Mouse (Mus musculus): ENCODE results near the gene Cpt1c. TPM values are rescaled to one million over a fixed set of nuclear protein-coding genes. Genes with fewer than 3 reads are reported as not detected.
A peak's percentile ranks its signal among the peaks of the same experiment; 100 is the strongest.

Gene Cpt1c
- total RNA-seq, 2 experiments from 2014 or later, result not detected

DNA sequence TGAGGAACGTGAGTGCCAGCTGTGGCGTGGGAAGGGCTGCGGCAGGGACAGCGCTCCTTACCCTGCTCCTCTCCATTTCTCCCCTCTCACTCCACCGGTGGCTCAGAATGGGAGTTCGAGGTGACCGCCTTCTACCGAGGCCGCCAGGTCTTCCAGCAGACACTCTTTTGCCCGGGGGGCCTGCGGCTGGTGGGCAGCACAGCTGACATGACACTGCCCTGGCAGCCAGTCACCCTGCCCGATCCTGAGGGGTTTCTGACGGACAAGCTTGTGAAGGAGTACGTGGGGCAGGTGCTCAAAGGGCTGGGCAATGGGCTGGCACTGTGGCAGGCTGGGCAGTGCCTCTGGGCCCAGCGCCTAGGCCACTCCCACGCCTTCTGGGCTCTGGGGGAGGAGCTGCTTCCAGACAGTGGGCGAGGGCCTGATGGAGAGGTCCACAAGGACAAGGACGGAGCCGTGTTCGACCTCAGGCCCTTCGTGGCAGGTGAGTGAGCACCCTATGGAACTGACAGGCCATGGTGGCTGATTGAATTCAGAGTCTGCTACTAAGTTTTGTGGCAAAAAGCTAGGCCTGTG, 26.0 kb upstream of the Cpt1c start:
- no peak for ATAC-seq (replicated peaks; ENCODE audit: poor library complexity, severe bottlenecking)

DNA sequence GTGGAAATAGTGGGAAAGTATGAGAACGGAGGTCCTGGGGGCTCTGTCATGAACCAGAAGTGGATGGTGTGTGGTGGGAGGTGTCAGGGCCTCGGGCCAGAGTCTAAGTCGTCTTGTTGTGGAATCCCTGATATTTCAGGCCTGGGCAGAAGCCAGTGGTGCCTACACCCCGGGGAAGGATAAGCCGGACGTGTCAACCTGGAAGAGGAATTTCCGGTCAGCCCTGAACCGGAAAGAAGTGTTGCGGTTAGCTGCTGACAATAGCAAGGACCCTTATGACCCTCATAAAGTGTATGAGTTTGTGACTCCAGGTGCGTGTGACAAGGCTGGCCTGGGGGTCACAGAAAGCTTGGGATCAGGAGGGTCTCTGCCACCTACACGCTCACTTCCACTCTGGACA, 25.1 kb upstream of the Cpt1c start:
- no peak for ATAC-seq (replicated peaks; ENCODE audit: poor library complexity, severe bottlenecking)

DNA sequence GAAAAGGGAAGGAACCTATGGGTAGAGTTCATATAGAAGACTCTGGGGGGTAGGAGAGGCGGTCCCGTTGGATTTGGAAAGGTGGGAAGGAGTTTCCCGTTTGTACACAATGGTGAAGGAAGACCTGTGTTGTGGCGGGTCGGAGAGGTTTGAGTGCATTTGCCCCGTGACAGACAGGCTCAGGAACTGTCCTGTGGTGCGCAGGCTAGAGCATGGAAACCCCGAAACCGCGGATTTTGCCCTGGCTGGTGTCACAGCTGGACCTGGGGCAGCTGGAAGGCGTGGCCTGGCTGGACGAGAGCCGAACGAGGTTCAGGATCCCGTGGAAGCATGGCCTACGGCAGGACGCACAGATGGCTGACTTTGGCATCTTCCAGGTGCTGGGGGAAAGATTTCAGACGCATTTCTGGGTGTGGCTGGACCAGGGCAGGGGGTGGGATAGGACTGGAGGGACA, 23.9 kb upstream of the Cpt1c start, which contains the start of gene Bcl2l12:
Bcl2l12 (minus strand) TSS at position 212 of the 455 bp plus-strand sequence.
- ATAC-seq (replicated peaks; ENCODE audit: poor library complexity, severe bottlenecking), result peak; percentile 53

DNA sequence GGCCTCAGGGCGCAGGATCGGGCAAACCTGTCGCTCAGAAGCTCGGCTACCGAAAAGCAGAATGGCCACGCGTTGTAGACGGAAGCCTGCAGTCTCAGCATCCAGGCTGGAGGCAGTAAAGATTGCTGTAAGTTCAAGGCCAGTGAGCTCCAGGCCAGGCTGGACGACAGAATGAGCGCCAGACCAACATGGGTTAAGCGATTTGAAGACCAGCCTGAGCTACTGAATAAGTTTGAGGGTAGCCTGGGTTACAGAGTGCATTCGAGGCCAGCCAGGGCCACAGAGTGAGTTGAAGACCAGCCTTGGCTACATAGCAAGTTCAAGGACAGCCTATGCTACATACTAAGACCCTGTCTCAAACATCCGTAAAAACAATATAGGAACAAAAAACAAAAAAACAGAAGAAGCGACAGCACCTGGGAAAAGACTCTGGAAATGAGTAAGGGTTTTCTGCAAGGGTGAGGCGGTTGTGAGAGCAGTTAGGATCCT, 23.3 kb upstream of the Cpt1c start:
- ATAC-seq (replicated peaks; ENCODE audit: poor library complexity, severe bottlenecking), result no peak

DNA sequence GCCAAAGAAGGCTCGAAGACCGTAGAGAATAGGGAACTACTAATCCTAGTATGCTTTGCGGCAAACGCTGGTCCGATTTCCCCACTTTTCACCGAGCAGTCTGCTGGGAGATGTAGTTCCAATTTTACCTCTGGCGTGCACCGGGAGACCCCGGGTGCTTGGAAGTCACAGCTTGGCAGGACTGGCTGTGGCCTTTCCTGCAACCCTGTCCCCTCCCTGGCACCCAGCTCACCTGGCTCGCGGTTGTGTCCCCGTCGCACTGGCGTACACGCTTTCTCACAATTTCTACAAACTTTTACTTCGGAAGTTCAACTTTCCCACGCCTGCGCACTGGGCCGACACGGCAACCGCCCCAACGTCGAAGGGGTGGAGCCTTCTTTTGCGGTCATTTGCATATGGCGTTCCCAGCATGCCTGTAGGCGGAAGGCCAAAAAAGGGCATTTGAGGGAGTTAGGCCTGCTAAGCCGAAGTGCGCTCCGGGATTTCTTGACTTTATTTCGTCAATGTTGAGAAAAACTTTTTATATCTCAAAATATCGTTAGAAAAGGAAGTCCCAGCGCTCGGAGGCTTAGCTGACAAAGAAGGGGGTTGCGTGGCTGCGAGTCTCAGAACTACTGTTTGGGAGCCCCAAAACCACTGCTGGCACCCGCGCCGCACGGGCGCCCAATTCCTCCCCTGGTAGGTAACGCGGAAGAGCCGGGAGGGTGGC, 22.7 kb upstream of the Cpt1c start, which contains the start of gene Irf3:
Irf3 (plus strand) TSS at position 418 of the 709 bp plus-strand sequence.
- peak; percentile 80 for ATAC-seq (replicated peaks; ENCODE audit: poor library complexity, severe bottlenecking)

DNA sequence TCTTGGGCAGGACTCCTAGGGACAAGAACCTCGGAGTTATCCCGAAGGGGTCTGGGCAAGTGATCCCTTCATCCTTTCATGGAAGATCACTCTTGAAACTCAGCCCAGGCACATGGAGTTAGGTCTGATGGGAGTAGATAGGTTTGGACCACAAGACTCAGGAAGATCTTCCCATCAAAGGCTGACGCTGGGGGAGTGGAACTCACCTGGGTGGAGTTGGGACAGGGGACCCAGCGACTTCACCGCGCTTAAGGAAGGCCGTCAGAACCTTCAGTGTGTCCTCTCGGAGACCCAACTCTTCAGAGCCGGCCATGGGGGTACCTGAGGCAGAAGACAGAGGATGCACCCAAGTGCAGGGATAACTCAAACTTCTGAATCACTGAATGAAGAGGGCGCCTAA, 22.0 kb upstream of the Cpt1c start:
- no peak for ATAC-seq (replicated peaks; ENCODE audit: poor library complexity, severe bottlenecking)

DNA sequence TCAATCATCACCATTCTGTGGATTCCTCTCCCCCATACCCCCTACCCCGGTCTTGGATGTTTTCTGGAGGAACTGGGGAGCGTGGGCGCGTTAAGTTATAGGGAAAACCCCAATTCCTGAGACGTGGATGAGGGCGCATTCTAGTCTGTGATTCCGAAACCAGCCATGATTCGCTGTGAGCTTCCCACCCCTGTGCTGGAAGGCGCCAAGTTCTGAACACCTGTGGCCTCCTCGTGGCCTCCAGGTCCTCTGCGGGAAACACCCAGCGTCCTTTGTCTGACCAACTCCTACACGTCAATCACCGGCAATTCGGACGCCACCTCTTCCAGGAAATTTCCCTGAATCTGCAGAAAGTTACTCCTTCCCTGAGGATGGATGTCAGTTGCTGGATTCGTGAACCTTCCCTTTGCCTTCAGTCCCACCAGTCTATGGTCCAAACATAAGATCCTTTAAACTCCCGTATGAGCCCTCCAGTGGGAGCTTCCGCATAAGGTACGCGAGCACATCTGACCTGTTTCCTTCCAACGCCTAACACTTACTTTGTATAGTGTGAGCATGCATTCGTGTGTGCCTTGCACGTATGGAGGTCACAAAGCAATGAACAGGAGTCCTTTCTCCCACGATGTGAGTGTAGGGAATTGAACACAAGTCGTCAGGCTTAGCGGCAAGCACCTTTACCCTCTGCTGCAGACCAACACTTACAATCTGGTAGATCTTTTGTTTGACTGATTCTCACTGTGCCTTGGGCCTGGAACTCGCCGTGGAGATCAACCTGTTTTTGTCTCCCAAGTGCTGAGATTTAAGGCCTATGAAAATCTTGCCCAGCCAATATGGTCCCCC, 12.4 kb upstream of the Cpt1c start:
- ATAC-seq (replicated peaks; ENCODE audit: poor library complexity, severe bottlenecking), result no peak

DNA sequence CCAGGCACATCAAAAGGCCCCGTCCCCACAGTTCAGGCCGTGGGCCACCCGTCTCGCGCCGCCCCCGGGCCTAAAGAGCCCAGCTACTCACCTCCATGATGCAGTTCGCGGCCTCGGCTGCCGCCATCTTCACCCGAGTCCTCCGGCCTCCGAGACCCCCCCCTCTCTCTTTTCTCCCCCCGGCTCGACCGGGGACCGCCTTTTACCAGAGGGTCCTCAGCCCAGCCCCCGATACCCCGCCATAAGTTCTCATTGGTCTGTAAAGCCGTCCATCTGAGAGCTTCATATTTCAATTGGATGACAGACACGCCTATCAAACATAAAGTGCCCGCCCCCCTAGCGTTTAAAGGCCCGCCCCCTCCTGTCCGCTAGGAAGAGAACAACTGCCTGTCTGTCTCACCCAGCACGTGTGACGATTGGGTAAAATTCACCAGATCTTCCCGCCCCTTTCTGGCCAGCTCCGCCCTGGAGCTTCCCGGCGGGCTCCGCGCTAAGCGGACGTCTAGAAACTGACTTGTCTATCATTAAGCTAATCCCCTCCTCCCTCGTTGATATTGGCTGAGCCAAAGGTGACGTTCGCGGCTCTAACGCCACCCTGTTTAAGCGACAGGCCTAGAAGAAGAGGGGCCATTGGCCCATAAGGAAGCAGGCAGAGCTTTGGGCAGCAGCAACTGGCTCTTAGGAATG, 11.7 kb upstream of the Cpt1c start, which contains the start of gene Prmt1:
Prmt1 (minus strand) TSS at position 377 of the 687 bp plus-strand sequence.
- ATAC-seq (replicated peaks; ENCODE audit: poor library complexity, severe bottlenecking), result peak; percentile 75

DNA sequence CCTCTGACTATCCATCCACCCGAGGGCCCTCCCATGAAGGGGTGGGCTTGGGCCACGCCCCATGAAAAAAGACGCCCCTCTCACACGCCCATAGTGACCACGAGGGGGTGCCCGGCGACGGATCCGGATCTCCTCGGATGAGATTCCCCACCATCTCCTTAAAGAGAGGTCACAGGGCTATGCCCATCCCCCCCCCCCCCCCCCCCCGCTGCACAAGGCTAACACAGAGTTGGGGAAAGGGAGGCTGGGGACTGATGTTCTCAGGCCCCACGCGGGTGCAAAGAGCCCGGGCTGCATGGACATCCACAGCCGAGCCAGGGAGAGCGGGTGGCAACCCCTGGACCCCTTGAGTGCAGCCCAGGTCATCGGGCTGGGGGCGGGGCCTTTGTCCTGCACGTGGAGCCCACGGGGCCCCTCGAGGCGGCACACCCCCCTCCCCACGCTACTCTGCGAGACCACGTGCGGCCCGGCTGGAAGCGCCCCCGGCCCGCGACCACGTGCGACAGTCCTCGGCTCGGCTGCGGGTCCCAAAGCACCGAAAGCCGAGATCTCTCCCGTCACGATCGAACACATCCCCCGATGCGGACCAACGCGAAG, 11.0 kb upstream of the Cpt1c start:
- peak; percentile 38 for ATAC-seq (replicated peaks; ENCODE audit: poor library complexity, severe bottlenecking)

DNA sequence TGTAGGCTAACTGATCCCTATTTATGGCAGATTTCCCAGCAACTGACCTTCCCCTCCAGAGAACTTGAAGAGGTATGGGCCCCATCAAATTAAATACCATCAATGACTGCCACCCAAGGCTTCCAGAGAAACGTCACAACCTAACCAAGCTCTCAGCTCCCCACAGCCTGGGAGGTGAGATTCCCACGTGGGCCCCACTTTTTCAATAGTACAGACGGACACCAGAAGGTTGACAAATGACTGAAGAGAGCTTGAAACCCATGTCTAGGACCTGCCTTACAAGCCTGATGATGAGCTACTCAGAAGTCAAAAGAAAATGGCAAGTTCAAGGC, 10.1 kb upstream of the Cpt1c start:
- no peak for ATAC-seq (replicated peaks; ENCODE audit: poor library complexity, severe bottlenecking)

DNA sequence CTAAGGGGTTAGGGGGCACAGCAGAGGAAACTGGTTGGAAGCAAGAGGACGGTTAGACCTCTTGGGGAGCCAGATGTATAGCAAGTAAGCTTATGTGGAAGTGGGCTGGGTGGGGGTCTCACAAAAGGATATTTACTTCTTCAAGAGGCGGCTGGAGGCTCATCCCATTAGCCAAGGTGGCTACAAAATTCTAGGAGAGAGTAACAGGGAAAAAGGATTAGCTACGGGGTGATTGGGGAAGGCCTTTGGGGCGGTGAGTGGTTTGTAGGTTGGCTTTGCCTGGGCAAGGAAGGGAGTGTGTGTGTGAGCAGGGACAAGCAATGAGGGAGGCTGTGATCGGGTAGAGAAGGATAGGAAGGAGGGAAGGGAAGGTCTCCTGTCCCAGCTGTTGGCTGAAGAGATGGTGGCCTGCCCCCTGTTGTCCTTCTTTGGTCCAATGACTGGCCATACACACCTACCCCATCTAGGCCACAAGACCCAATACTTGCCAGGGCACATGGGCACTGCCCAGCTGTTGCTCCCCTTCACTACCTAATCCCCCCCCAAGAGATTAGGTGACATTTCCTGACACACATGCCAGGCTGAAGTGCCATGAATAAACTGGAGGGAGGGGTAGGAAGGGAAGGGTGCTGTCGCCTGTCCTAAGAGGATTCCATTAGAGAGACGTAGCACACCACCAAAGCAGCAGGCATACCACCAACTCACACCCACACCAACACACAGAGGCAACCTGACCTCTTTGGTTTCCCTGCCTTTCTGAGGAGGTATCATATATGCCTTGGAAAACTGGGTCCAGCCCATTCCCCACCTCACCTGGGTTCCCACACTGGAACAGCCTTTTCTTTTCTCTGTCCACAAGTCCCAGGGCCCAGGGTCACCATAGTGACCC, 9.5 kb upstream of the Cpt1c start:
- ATAC-seq (replicated peaks; ENCODE audit: poor library complexity, severe bottlenecking), result no peak

DNA sequence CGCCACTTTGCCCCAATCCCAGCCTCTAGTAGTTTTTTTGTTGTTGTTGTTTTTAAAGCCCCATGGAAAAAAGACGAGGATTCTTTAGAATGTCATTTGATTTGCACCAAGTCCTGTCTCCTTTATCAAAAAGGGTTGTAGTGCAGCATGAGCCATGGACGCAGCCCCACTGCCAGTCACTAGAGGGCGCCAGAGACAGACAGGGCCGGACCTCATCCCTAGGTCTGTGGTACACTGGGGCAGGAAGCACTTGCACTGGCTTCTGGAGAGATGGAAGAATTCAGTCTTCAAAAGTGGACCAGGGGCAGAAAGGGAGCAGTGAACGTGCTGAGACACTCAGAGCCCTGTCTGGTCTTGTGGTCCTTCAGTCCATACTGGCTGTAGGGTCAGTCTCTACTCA, 8.4 kb upstream of the Cpt1c start:
- peak; percentile 26 for ATAC-seq (replicated peaks; ENCODE audit: poor library complexity, severe bottlenecking)

DNA sequence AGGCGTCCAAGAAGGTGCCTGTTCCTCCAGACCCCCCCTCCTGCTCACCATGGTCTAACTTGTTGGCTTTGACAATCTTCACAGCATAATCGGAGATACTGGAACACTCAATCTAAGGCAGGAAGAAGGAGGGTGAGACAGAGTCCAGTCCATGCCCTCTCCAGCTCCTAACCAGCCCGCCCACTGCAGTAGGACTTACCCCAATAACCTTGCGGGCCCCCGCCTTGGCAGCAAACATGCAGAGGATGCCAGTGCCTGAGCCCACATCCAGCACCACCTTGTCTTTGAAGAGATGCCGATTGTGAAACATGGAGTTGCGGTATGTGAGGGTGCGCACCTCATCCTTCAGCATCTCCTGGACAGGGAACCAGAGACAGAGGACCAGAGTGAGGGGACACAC, 6.9 kb upstream of the Cpt1c start:
- no peak for ATAC-seq (replicated peaks; ENCODE audit: poor library complexity, severe bottlenecking)

DNA sequence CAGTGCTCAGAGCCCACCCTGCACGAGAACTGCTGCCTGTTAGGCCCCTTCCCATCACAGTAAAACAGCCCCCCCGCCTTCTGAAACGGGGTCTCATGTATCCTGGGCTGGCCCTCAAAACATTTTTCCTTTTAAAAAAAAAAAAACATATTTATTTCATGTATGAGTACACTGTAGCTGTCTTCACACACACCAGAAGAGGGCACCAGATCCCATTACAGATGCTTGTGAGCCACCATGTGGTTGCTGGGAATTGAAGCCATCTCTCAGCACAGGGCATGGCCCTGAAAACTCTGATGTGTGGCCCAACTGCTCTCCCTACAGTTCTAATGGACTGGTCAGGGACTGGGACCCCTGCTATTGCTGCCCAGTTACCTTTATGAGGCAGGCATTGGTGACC, 3.6 kb upstream of the Cpt1c start:
- ATAC-seq (replicated peaks; ENCODE audit: poor library complexity, severe bottlenecking), result no peak

DNA sequence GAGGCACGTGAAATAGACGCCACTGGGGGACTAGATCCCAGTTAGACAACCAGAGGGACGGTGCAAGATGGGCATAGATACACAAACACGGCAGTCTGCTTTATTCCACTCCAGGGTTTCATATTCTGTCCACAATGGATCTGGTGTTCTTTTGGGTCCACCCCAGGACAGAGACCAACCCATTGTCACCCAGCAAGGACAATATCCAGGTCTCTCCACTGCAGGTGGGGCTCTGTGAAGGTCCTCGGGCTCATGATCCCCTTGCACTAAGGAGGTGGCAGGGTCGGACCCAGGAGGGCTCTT, 417 bp upstream of the Cpt1c start:
- ATAC-seq (replicated peaks; ENCODE audit: poor library complexity, severe bottlenecking), result no peak

DNA sequence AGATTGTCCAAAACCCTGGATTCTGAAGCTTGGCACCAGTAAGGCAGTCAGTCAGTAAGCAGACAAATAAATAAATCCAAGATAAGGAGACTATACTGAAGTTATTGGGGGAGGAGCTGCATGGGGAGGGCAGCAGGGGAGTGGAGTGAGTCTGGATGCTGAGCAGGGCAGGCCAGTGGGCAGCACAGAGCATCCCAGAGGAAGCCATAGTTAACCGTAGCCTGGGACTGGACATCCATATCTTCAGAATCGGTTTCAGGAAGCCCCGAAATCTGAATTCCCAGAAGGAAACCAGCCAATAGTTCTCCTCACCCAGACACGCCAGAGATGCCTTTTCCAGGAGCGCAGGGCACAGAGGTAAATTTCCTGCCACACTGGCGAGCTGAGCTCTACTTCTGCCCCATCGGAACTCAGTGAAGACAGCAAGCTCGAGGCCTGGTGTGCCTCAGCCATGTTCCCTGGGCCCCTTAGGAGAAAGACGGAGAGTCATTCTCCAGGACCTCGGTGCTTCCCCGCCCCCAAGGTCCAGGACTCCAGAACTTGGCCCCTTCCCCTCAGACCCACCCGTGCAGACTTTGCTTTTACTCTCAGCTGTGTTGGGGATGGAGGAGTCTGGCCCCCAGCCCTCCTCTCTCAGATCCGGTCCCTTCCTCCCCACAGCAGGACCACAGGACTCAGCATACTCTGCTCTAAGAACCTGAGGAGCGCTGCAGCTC, 1.1 kb downstream of the Cpt1c start:
- ATAC-seq (replicated peaks; ENCODE audit: poor library complexity, severe bottlenecking), result no peak

DNA sequence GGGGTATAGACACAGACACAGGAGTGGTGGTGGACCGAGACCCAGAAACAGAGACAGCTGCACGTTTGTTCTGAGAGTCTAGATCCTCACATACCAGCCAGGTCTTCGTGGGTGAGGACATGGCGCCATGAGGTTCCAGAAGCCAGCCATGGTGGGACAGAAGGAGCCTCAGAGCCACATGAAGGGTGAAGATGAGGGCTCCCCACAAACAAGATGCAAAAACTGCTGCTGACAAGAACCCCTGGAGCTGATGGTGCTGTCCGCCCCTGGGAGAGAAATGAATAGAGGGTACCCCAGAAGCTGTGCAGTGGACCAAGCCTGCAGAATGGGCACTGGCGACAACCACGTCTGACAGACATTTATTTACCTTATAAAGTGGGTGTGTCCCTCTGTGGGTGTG, 3.5 kb downstream of the Cpt1c start:
- ATAC-seq (replicated peaks; ENCODE audit: poor library complexity, severe bottlenecking), result no peak

DNA sequence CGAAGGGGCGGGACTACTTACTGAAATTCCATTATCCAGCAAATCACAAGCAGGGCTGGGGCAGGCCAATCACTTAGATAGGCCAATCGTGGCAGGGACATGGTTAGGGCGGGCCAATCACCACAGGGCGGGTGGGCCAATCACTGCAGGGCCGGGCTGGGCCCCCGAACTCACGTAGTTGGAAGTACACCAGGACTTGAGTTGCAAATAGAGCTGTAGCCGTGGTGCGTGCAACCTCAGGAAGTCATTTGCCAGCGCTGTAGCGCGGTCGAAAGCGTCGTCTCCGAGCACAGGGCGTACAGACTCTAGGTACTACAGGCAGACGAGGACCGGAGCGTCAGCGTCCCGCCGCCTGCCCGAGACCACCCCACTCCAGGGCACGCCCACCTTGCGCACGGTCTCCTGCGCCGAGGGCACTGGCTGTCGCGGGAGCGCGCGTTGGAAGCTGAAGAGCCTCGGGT, 4.4 kb downstream of the Cpt1c start:
- ATAC-seq (replicated peaks; ENCODE audit: poor library complexity, severe bottlenecking), result peak; percentile 85

DNA sequence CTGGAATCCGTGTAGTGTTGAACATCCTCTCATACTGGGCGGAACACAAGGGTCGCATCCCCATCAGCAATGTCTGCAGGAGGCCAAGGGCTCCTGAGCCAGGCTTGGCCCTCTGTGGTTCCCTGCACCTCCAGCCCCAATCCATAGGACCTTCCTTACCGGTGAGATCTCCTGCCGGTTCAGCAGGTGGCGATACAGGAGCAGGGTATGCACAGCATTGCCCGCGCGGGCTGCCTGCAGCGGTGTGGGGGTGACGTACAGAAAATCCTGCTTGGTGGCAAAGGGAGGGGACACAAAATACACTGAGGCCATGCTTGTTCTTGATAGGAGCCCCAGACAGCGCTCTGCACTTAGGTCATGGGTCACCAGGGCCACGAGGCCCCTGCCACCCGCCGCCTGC, 8.0 kb downstream of the Cpt1c start:
- no peak for ATAC-seq (replicated peaks; ENCODE audit: poor library complexity, severe bottlenecking)

Data from granulocyte monocyte progenitor cell, adult 5-6 weeks (primary cell).